Mouse (Mus musculus): ENCODE data around the gene Asf1b.

- TF ChIP-seq CTCF (conservative IDR thresholded peaks at IDR 0.05 in 1 of 2, IDR thresholded peaks at IDR 0.05 in 1 of 2; ENCODE audit: low read depth in 2 of 2, low read length in 2 of 2) (no peak), MXI1 (IDR thresholded peaks at IDR 0.05; ENCODE audit: low read depth, low read length) (no peak), MAFK (IDR thresholded peaks at IDR 0.05; ENCODE audit: insufficient replicate concordance, low read length) (no peak), JUND (conservative IDR thresholded peaks at IDR 0.05; ENCODE audit: low read depth, low read length) (no peak), MAX (IDR thresholded peaks at IDR 0.05; ENCODE audit: low read length) (no peak), POLR2A (IDR thresholded peaks at IDR 0.05; ENCODE audit: low read depth, low read length) (no peak), TBP (conservative IDR thresholded peaks at IDR 0.05; ENCODE audit: low read depth, low read length) (no peak), BHLHE40 (IDR thresholded peaks at IDR 0.05; ENCODE audit: low read depth, low read length) (no peak), KAT2A (IDR thresholded peaks at IDR 0.05; ENCODE audit: insufficient replicate concordance, low read length) (no peak), CHD2 (IDR thresholded peaks at IDR 0.05; ENCODE audit: low read length) (no peak), JUN (IDR thresholded peaks at IDR 0.05; ENCODE audit: insufficient read depth, low read depth, low read length) (no peak), NRF1 (IDR thresholded peaks at IDR 0.05; ENCODE audit: low read depth, low read length) (no peak)
Observed at GRCm38 (mm10) chr8:83914860-83915259, 40.4 kb upstream of the Asf1b start.
